Mouse (Mus musculus): ENCODE measurements at regions not wholly inside any gene's neighbourhood (a gene's known extent, or its start where the extent isn't known, plus 50 kb on each side); places are given as distances from the start of the nearest gene placed in this dataset.

GRCm38 (mm10) chr2:128339643-128340487, 214.0 kb downstream of the Bcl2l11 start:
- TF ChIP-seq CTCF (IDR thresholded peaks at IDR 0.05; ENCODE audit: low read depth) (no peak), EP300 (IDR thresholded peaks at IDR 0.05; ENCODE audit: low read depth) (peak; percentile 3; the same call in 1 of the 2 replicates)
